Mouse (Mus musculus) heart, adult 11 months (tissue): ENCODE measurements around the gene Olfr329-ps.
A peak's percentile ranks its signal among the peaks of the same experiment; 100 is the strongest.
"Not testable (repeated sequence)": the region's sequence is repeated elsewhere in the genome, so short reads cannot be mapped to it uniquely, and the experiment has no call there.

Source experiments
- DNase-seq: peaks from one replicate; pipeline ENCODE4 v3.0.0; 2022

Gene Olfr329-ps

DNA sequence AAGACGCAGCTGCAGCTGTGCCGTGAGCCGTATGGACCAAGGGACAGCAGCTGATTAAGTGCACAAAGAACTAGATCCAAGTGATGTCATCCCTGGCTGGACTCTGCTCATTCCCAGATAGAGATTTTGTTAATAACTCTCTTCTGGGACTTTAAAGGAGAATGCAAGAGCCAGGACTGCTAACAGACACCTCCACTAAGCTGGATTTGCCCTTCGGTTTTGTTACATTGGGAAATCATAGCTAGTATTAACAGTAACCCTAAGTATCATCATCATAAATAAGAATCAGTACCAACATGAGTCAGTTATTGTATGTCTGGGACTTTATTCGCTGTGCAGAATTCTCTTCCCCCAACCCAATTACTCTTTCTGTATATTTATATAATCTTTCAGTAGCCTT is at the start of gene Olfr329-ps:
TSS of gene Olfr329-ps (minus strand) at position 101 of the 400 bp plus-strand sequence.
- no peak for DNase-seq

- no peak for DNase-seq
Measured at GRCm38 (mm10) chr11:58594814-58595213, 48.6 kb upstream of the Olfr329-ps start, which contains the start of gene Olfr324. TSS of gene Olfr324 (plus strand) at chr11:58595114.

DNA sequence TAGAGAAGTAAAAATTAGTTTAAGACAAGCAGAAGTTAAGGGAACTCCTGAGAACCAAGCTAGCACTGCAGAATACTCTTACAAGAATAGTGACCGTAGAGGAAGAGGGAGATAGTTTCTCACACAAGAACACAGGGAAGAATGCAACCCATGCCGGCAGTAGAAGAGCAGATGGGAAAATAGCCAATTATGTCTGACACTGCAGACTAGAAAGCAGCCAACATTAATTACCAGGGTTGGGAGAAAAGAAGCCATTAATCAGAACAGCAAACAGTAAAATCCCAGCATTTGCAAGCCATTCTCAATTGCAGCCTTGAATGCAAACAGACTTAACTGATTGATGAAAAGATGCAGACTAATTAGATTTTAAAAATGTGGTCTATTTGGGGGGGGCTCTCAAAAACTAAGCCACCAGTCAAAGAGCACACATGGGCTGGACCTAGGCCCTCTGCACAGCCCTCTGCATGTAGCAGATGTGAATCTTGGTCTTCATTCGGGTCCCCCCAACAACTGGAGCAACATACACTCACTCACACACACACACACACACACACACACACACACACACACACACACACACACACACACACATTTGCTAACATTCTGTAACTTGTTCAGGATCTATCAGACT is 42.5 kb upstream of the Olfr329-ps start:
- peak; percentile 30 for DNase-seq

- peak; percentile 86 for DNase-seq
Measured at GRCm38 (mm10) chr11:58587898-58588348, 41.7 kb upstream of the Olfr329-ps start.

- peak; percentile 60 for DNase-seq
Measured at GRCm38 (mm10) chr11:58578636-58579035, 32.4 kb upstream of the Olfr329-ps start.

- no peak for DNase-seq
Measured at GRCm38 (mm10) chr11:58577430-58577829, 31.2 kb upstream of the Olfr329-ps start, which contains the start of gene Olfr325. TSS of gene Olfr325 (plus strand) at chr11:58577730.

DNA sequence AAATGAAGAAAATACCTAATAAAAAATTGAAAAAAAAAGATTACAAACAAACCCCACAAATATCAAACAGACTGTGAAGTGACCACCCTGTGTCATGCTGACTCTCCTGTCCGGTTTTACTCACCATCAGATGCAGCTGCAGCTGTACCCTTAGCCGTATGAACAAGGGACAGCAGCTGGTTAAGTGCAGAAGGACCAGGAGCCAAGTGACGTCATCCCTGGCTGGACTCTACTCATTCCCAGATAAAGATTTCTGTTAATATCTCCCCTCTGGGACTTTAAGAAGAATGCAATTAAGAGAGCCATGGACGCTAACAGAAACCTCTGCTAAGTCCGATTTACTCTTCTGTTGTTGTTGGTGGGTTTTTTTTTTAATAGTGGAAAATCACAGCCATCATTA is 24.2 kb upstream of the Olfr329-ps start, which contains the start of gene Olfr224:
TSS of gene Olfr224 (minus strand) at position 149 of the 400 bp plus-strand sequence.
- DNase-seq: peak; percentile 90

DNA sequence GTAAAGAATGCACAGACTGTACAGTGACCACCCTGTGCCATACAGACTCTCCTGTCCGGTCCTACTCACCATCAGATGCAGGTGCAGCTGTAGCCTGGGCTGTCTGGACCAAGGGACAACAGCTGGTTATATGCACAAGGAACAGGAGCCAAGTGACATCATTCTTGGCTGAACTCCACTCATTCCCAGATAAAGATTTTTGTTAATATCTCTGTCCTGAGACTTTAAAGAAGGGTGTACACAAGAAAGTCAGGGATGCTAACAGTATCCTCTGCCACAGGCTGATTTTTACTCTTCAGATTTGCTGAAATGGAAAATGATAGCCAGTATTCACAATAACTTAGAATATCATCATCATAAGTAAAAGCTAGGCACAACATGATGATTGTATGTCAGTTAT is 9.3 kb upstream of the Olfr329-ps start, which contains the start of gene Olfr328:
TSS of gene Olfr328 (minus strand) at position 101 of the 400 bp plus-strand sequence.
- no peak for DNase-seq

GRCm38 (mm10) chr11:58534736-58535135 is 11.5 kb downstream of the Olfr329-ps start, which contains the start of gene Olfr330:
TSS of gene Olfr330 (minus strand) at chr11:58534836.
- DNase-seq: not testable (repeated sequence)

DNA sequence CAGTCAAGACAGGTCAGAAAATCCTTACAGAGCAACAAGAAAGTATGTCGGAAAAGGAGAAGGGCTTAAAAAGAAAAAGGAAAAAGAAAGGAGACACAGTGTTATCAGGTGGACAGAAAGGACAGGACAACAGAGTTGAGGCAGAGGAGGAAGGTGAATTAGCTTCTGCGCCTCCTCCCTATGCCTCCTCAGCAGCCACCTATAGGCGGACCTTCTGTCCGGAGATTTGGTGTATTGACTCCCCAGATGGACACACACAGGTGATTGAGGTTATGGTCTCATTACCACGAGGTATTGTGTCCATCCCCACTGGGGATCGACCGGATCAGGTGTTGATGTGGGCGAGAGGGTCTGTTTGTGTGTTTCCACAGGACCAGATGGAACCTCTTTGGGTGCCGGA is 26.5 kb downstream of the Olfr329-ps start:
- DNase-seq: peak; percentile 96

- peak; percentile 98 for DNase-seq
Measured at GRCm38 (mm10) chr11:58518916-58519315, 27.3 kb downstream of the Olfr329-ps start.

DNA sequence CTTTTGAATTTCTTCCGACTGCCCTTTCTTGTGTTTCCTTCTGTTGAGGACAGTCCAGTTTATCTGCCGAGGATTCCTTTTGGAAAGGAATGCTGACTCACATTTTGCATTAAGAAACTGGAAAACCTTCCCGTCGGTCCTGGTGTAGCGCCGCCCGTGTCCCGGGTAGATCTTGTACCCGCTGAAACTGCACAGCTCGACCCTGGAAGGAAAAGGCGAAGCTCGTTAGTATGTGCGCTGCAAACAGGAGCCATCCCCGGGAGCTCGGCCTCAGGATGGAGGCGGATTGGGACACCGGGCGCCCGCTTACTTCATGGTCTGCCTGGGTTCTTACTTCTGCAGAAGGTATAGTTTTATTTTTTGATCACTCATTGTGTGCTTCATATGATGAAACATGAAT is 37.2 kb downstream of the Olfr329-ps start:
- peak; percentile 71 for DNase-seq

DNA sequence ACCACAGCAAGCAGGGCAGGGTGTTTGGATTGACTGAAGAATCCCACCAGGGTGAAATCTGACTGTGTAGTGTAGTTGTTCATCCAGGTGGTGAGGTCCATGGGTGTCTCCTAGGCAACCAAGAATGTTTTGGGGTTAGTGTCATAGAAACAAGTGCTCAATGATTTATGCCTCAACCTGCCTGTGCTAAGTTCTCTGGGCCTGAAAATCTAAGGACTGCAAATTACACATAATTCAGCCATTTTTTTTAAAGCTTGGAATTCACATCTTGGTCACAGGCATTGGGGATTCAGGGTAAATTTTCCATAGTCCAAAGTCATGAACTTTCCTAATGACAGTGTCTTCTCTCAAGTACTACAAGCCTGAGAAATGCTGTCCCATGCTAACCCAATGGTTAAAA is 43.8 kb downstream of the Olfr329-ps start, which contains the start of gene Olfr331:
TSS of gene Olfr331 (minus strand) at position 101 of the 400 bp plus-strand sequence.
- not testable (repeated sequence) for DNase-seq

DNA sequence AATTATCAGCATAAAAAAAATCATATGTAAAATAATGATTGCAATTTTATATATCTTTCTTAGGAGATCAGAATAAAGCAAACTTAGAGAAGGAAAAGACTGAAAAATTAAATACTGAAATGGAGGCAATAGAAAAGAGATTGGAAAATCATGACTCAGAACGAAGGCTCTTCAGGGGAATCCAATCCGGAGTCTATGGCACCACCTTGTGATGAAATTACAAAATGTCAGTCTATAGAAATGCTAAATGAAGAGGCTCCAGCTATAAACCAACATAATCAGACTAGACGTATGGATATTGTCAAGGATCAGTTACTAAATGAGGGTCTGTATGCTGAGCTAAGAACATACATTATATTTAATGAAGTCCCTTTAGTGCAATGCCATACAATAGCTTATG is 46.9 kb downstream of the Olfr329-ps start:
- no peak for DNase-seq

- DNase-seq: peak; percentile 96
Measured at GRCm38 (mm10) chr11:58498761-58499160, 47.5 kb downstream of the Olfr329-ps start.

DNA sequence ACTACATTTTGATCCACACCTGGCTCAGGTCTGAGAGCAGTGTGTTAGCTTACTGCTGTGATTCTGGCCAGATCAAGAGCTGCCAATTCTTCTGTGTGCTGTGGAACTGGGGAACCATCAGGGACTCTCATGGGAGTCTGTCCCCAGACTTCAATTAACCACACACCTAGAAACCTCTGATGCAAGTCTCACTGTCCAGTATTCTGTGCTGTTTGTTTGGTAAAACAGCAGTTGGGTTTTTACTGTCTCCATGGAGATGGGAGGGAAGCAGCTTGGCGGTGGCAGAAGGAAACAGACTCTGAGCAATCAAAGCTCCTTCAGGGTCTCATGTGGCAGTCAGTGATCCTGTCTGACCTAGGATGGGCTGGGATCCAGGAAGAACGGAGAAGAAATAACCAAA is 53.8 kb downstream of the Olfr329-ps start, which contains the start of gene Olfr332:
TSS of gene Olfr332 (minus strand) at position 101 of the 400 bp plus-strand sequence.
- no peak for DNase-seq
